Mouse (Mus musculus): ENCODE measurements around the gene Gadd45a. TPM values are rescaled to one million over a fixed set of nuclear protein-coding genes. Genes with fewer than 3 reads are reported as not detected.
A peak's percentile ranks its signal among the peaks of the same experiment; 100 is the strongest.
"Not testable (repeated sequence)": the region's sequence is repeated elsewhere in the genome, so short reads cannot be mapped to it uniquely, and the experiment has no call there.

Gadd45a gene
- polyA plus RNA-seq, 1 experiment from 2014 or later: 88.3 TPM

DNA sequence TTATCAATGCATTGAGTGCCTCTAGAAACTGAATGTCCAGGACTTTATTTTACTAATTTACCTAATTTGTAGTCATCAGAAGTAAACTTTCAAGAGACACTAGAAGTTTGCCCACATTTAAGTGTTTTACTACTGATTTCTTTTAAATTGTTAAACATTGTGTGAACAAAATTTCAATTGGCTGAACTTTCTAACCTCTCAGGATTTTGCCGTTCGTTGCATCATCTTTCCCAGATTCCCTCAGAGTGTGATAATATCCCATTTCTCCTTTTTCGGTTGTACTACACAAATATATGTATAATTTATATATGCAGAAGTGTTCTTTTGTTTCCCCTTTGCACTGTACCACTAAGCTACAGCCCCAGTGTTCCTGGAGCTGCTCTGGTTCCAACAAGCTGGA, 7.3 kb downstream of the Gadd45a start:
- H3K4me1 ChIP-seq: peaks cover 62% of the 10 kb centered on the region

GRCm38 (mm10) chr6:67029312-67029950, 7.8 kb downstream of the Gadd45a start:
- Histone ChIP-seq H3K27ac (no peak overlapping the region), H3K36me3 (peaks cover 15% of the 10 kb centered on the region), H3K4me1 (peaks cover 58% of the 10 kb centered on the region), H3K9ac (no peak overlapping the region), H3K4me2 (no peak overlapping the region), H3K27me3 (replicated peaks) (no peaks in the 10 kb centered on the region), H3K4me3 (no peak overlapping the region), H3K9me3 (replicated peaks) (no peaks in the 10 kb centered on the region)
- ATAC-seq: no peak
- 42% methylated on average over 5 of the region's 5 CpGs for WGBS (ENCODE audit: insufficient replicate concordance)

More for the DNA sequence above, 7.3 kb downstream of the Gadd45a start:
- no peak for ATAC-seq
- WGBS (ENCODE audit: insufficient replicate concordance): 46% methylated on average over 3 of the region's 3 CpGs
- Histone ChIP-seq H3K9ac (no peak overlapping the region), H3K27ac (no peak overlapping the region), H3K27me3 (replicated peaks) (no peaks in the 10 kb centered on the region), H3K36me3 (peaks cover 20% of the 10 kb centered on the region), H3K9me3 (replicated peaks) (no peaks in the 10 kb centered on the region), H3K4me3 (no peak overlapping the region), H3K4me2 (no peak overlapping the region)

DNA sequence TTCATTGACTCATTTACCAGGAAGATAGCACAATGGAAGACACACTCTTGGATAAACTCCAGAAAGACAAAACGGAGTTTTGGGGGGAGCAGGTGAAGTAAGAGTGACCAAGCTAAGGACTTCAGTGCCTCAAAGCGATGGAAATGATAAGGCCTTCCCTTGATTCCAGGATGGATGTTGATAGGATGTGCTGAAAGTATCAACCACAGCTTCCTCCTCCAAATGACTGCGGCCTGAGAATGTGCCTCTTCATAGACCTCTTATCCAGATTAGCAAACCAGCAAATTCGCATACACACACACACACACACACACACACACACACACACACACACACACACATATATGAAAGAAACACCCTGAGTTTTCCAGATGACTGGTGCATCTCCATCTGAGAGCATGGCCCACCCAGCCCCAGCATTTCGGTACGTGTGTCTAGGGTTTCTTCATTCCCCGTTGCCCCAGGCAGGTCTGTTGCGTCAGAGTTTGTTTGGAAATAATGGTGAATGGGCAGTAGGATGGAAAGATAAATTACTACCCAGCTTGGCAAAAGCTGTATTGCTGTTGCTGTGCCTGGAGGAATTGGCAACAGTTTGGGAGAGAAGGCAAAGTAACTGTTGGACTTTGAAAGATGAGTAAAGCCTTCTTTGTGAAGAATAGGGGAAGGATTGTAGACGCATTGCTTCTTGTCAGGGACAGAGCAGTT, 9.7 kb downstream of the Gadd45a start:
- H3K27me3 ChIP-seq (replicated peaks): no peaks in the 10 kb centered on the region
- 0 out of 2 replicates have a peak, but pooled peaks cover 1% of the 10 kb centered on the region for H3K36me3 ChIP-seq
- H3K4me2 ChIP-seq: no peak overlapping the region
- ATAC-seq: no peak
- peaks cover 43% of the 10 kb centered on the region for H3K4me1 ChIP-seq
- WGBS (ENCODE audit: insufficient replicate concordance): 55% methylated on average over 9 of the region's 9 CpGs
- no peak overlapping the region for H3K27ac ChIP-seq
- H3K9ac ChIP-seq: no peak overlapping the region
- H3K4me3 ChIP-seq: no peak overlapping the region
- H3K9me3 ChIP-seq (replicated peaks): no peaks in the 10 kb centered on the region

DNA sequence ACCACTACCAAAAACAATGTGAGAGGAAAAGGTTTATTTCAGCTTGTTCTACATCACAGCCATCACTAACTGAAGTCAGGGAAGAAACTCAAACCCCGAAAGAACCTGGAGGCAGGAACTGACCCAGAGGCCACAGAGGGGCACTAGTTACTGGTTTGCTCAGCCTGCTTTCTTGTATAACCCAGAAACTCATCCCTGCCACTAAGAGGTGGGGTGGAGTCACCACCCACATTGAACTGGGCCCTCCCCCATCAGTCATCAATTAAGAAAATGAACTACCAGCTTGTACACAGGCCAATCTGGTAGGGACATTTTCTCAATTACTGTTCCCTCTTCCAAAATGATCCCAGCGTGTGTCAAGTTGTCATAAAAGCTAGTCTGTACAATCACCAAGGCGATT, 10.6 kb downstream of the Gadd45a start:
- no peaks in the 10 kb centered on the region for H3K9me3 ChIP-seq (replicated peaks)
- 70% methylated on average over 3 of the region's 3 CpGs for WGBS (ENCODE audit: insufficient replicate concordance)
- no peak overlapping the region for H3K27ac ChIP-seq
- 0 out of 2 replicates have a peak, but pooled peaks cover 3% of the 10 kb centered on the region for H3K36me3 ChIP-seq
- H3K4me3 ChIP-seq: no peak overlapping the region
- ATAC-seq: no peak
- no peak overlapping the region for H3K9ac ChIP-seq
- peaks cover 40% of the 10 kb centered on the region for H3K4me1 ChIP-seq
- no peak overlapping the region for H3K4me2 ChIP-seq
- no peaks in the 10 kb centered on the region for H3K27me3 ChIP-seq (replicated peaks)

- ATAC-seq: no peak
- Histone ChIP-seq H3K27me3 (replicated peaks) (no peaks in the 10 kb centered on the region), H3K4me1 (peaks cover 21% of the 10 kb centered on the region), H3K4me2 (no peak overlapping the region), H3K4me3 (no peak overlapping the region), H3K9ac (no peak overlapping the region), H3K36me3 (0 out of 2 replicates have a peak, but pooled peaks cover 3% of the 10 kb centered on the region), H3K27ac (no peak overlapping the region), H3K9me3 (replicated peaks) (no peaks in the 10 kb centered on the region)
- 75% methylated on average over 4 of the region's 4 CpGs for WGBS (ENCODE audit: insufficient replicate concordance)
Measured at GRCm38 (mm10) chr6:67023729-67024128, 13.5 kb downstream of the Gadd45a start.

- Histone ChIP-seq H3K9ac (no peak overlapping the region), H3K27ac (no peak overlapping the region), H3K9me3 (replicated peaks) (no peaks in the 10 kb centered on the region), H3K36me3 (0 out of 2 replicates have a peak, but pooled peaks cover 3% of the 10 kb centered on the region), H3K4me3 (no peak overlapping the region), H3K4me2 (no peak overlapping the region), H3K27me3 (replicated peaks) (no peaks in the 10 kb centered on the region), H3K4me1 (peaks cover 8% of the 10 kb centered on the region)
- ATAC-seq: no peak
- 79% methylated on average over 5 of the region's 5 CpGs for WGBS (ENCODE audit: insufficient replicate concordance)
Measured at GRCm38 (mm10) chr6:67021308-67021707, 15.9 kb downstream of the Gadd45a start.

- H3K4me1 ChIP-seq: peaks cover 31% of the 10 kb centered on the region
- H3K9me3 ChIP-seq (replicated peaks); H3K4me2 ChIP-seq; H3K27ac ChIP-seq; H3K36me3 ChIP-seq; H3K4me3 ChIP-seq; H3K9ac ChIP-seq; H3K27me3 ChIP-seq (replicated peaks); ATAC-seq: not testable (repeated sequence)
- 87% methylated on average over 7 of the region's 7 CpGs for WGBS (ENCODE audit: insufficient replicate concordance)
Measured at GRCm38 (mm10) chr6:67019001-67019400, 18.3 kb downstream of the Gadd45a start.

DNA sequence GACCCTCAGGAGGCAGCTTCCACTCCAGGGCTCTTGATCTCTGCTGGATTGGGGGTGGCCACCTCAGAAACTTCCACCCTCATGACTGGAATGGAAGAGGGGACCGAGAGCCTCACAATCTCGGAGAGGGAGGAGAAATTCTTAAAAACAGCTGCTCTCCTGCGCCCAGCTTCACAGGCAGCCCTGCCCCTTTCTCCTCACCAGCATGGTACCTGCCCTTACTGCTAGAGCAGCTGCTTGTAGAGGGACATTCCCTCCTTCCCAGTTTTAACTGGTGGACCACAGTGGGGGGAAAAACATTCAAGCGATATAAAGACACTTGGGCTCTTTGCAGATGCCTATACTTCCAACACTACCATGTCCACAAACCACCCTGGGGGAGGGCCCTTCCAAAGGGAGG, 18.9 kb downstream of the Gadd45a start:
- 76% methylated on average over 4 of the region's 4 CpGs for whole genome bisulfite sequencing (ENCODE audit: insufficient replicate concordance)
- H3K9me3 ChIP-seq (replicated peaks): no peaks in the 10 kb centered on the region
- 0 out of 2 replicates have a peak, but pooled peaks cover 3% of the 10 kb centered on the region for H3K36me3 ChIP-seq
- no peak overlapping the region for H3K9ac ChIP-seq
- no peak overlapping the region for H3K4me2 ChIP-seq
- H3K27ac ChIP-seq: no peak overlapping the region
- H3K27me3 ChIP-seq (replicated peaks): no peaks in the 10 kb centered on the region
- H3K4me1 ChIP-seq: peaks cover 37% of the 10 kb centered on the region
- ATAC-seq: no peak
- H3K4me3 ChIP-seq: no peak overlapping the region

GRCm38 (mm10) chr6:67016520-67017111, 20.6 kb downstream of the Gadd45a start:
- H3K36me3 ChIP-seq: 0 out of 2 replicates have a peak, but pooled peaks cover under 1% of the 10 kb centered on the region
- peaks cover 50% of the 10 kb centered on the region for H3K4me1 ChIP-seq
- peak overlapping the region; percentile 48; the same call in 1 of the 2 replicates for H3K27ac ChIP-seq
- no peak overlapping the region for H3K4me3 ChIP-seq
- H3K4me2 ChIP-seq: no peak overlapping the region
- ATAC-seq: no peak
- 59% methylated on average over 7 of the region's 7 CpGs for whole genome bisulfite sequencing (ENCODE audit: insufficient replicate concordance)
- H3K27me3 ChIP-seq (replicated peaks): no peaks in the 10 kb centered on the region
- H3K9me3 ChIP-seq (replicated peaks): no peaks in the 10 kb centered on the region
- H3K9ac ChIP-seq: no peak overlapping the region

DNA sequence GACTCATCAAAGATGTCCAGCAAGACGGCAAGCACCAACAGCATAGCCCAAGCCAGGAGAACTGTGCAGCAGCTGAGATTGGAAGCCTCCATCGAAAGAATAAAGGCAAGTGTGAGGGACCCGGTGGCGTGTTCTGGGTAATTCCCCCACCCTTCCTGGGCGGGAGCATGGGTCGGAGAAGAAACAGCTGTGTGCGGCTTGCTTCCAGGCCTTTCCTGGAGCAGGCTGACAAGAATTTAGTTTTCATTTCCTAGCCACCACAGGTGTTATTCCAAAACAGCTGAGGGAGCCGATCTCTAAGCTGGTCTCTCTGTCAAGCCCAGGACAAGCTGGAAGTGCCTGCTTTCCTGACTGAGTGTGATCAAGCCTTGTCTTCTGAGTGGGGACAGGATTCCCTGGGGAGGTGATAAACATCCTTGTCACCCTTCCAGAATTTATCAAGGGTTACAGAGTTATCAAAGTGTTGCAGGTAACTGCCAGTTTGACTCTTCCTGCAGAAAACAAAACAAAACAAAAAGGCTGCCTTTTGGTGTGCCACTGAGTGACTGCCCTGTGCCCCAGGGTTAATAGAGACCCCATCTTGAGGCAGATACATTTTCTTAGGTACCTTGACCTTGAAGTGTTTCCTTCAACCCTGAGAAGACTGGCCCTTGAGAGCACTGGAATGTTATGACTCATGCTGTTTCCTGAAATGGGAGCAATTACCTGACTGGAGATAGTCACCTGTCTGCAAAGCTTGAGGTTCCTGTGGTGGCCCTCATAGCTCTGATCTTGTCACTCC, 21.3 kb downstream of the Gadd45a start:
- Histone ChIP-seq H3K4me2 (no peak overlapping the region), H3K4me1 (peaks cover 50% of the 10 kb centered on the region), H3K27ac (peak overlapping the region; percentile 48), H3K9ac (no peak overlapping the region), H3K4me3 (no peak overlapping the region), H3K36me3 (no peaks in the 10 kb centered on the region), H3K9me3 (replicated peaks) (no peaks in the 10 kb centered on the region), H3K27me3 (replicated peaks) (no peaks in the 10 kb centered on the region)
- WGBS (ENCODE audit: insufficient replicate concordance): 67% methylated on average over 8 of the region's 8 CpGs
- no peak for ATAC-seq

DNA sequence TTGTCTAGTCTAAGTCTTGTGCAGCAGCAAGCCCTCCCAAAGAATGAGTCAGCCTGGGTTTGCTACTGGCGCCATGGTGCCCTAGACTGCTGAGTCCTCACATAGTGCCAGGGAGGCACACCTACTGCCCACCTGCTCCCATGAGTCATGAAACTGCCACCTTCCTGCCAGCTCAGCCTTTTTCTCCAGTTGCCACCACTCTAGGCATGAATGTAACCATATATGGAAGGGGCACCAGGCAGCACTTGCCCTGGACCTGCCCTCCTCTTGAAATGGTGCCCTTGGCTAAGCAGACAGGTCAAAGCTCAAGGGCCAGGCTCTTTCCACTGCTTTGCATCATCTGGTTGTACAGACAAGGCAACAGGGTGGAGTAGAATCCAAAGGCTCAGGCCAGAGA, 22.6 kb downstream of the Gadd45a start:
- Histone ChIP-seq H3K36me3 (no peaks in the 10 kb centered on the region), H3K4me2 (no peak overlapping the region; the same call in 1 of the 2 replicates), H3K27ac (peak overlapping the region; percentile 59), H3K4me1 (peaks cover 50% of the 10 kb centered on the region), H3K4me3 (no peak overlapping the region), H3K27me3 (replicated peaks) (no peaks in the 10 kb centered on the region), H3K9me3 (replicated peaks) (no peaks in the 10 kb centered on the region), H3K9ac (peak overlapping the region; percentile 29; the same call in 1 of the 2 replicates)
- ATAC-seq: peak; percentile 22
- 100% methylated on average over 1 of the region's 1 CpGs for whole genome bisulfite sequencing (ENCODE audit: insufficient replicate concordance)

All from liver, embryonic 12.5 days (tissue).